Mouse (Mus musculus) ES-E14 (cell line): ENCODE measurements around the gene Epop.

ENCODE experiments used
- CHD2 ChIP-seq: IDR thresholded peaks from 2 replicates; pipeline ENCODE4 v1.6.1; 2014; ENCODE audit warnings: mild to moderate bottlenecking, low read depth, low read length, inconsistent platforms
- HCFC1 ChIP-seq: IDR thresholded peaks from 2 replicates; pipeline ENCODE4 v1.6.1; 2012; ENCODE audit warnings: low read length, inconsistent platforms, borderline replicate concordance; ENCODE audit not compliant: insufficient read depth
- MAFK ChIP-seq: IDR thresholded peaks from 2 replicates; pipeline ENCODE4 v1.6.1; 2014; ENCODE audit warnings: mild to moderate bottlenecking, low read depth, low read length, inconsistent platforms; ENCODE audit not compliant: insufficient read depth
- ZC3H11A ChIP-seq: IDR thresholded peaks from 2 replicates; pipeline ENCODE4 v1.6.1; 2012; ENCODE audit warnings: low read depth, mild to moderate bottlenecking, inconsistent platforms, low read length, borderline replicate concordance
- ZNF384 ChIP-seq: IDR thresholded peaks from 2 replicates; pipeline ENCODE4 v1.6.1; 2012; ENCODE audit warnings: low read depth, low read length, inconsistent platforms

DNA sequence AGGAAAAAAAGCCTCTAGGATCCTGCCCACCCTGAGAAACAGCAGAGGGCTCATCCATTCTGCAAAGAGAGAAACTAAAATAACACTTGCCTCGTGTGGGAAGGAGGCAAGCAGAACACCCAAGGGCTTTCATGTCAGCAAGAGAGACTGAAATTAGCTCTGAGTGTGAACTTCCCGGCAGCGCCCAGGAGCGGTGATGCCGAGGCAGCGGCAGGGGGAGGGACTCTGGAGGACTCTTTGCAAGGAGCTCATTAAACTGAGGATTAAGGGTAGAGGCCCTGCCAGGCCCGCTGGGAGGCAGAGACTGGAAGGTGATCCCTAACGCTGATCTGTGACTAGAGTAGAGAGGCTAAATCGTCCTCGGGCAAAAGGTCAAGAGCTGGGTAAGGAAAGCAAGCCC, 40.3 kb downstream of the Epop start:
- TF ChIP-seq MAFK (no peak), ZNF384 (no peak), CHD2 (no peak), HCFC1 (no peak), ZC3H11A (no peak)
